Mouse (Mus musculus): ENCODE measurements around the gene Spsb4.

DNA sequence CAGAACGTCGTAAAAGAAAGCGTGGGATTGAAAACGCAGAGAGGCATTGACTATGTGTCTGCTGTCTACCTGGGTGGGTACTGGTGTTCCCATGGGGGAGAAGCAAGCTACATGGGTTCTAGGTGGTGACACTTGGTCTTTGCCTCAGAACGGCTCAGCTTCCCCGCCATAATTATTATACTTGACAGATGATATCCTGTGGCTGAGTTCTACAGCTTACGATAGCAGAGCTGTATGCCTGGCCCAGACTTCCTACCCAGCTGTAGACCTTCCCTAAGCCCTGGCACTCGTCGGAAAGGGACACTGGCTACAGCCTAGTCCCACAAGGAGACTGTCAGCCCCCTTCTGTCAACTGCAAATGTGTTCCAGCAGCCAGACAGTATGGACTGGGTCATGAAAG lies 37.5 kb downstream of the Spsb4 start:
- no peak for TF ChIP-seq CTCF (conservative IDR thresholded peaks at IDR 0.05; ENCODE audit: low read length)
- no peak for TF ChIP-seq NANOG (IDR thresholded peaks at IDR 0.05; ENCODE audit: borderline replicate concordance, low read length)

All from E14TG2a.4 (cell line).